Mouse (Mus musculus): ENCODE results near the gene Heatr1.

DNA sequence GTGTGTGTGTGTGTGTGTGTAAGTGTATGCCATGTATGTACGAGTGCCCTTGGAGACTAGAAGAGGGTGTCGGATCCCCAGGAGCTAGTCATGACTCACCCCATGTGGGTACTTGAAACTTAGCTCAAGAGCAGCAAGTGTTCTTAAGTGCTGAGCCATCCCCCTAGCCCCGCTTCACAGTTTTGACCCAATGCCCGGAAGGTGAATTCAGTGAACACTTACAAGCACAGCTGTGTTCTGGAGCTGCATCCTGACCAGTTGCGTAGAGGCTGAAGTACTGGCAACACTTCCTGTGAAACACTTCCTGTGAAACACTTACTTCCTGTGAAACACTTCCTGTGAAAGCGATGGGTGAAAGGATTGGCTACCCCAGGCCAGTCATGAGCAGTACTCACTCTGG lies 80.4 kb downstream of the Heatr1 start:
- TF ChIP-seq POLR2A (IDR thresholded peaks at IDR 0.05; ENCODE audit: extremely low read depth, insufficient read depth, low read length), result no peak
- no peak for TF ChIP-seq CTCF (IDR thresholded peaks at IDR 0.05; ENCODE audit: extremely low read depth, insufficient read depth, low read length)
